Mouse (Mus musculus): ENCODE measurements around the gene Umad1.

The Umad1 gene

GRCm38 (mm10) chr6:8474316-8474715, 215.2 kb downstream of the Umad1 start:
- no peak for DNase-seq (ENCODE audit: low spot score in 2 of 2)

DNA sequence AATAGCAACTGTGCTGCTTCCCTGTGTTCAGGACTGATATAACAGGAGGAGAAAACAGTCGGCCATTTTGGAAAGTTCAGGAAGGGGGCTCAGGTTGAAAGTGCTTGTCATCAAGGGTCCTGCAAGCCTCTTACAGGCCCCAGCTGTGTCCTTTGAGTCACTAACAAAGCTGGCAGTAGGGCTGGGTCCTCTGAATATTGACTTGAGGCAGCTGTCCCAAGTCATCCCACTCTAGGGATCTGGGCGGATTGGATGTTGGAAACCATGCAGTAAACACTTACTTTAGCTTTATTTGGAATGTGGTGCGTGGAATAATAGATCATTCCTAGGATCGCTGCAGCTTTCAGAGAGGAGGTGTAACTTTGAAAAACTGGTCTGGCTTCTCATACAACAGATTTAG, 215.7 kb downstream of the Umad1 start:
- no peak for DNase-seq (ENCODE audit: low spot score in 2 of 2)

DNA sequence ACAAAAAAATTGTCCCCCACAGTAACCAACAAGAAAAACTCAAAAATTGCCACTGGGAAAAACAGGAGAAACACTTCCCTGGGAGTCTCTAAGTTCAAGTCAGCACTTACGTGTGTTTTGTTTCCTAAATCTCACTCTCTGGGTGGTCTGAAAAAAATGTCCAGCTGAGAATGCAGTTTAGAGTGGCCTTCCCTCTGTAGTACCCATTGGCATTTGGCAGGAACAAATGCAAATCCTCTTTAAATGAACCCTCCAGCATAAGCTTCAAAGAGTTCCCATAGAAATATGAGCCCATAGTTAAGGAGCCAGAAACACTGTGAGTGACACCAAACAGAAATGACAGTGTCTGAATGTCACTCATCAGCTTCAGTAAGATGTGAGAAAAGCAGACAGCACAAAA, 220.1 kb downstream of the Umad1 start:
- no peak for DNase-seq (ENCODE audit: low spot score in 2 of 2)

GRCm38 (mm10) chr6:8484437-8485275, 225.6 kb downstream of the Umad1 start:
- DNase-seq (ENCODE audit: low spot score in 2 of 2) = no peak

DNA sequence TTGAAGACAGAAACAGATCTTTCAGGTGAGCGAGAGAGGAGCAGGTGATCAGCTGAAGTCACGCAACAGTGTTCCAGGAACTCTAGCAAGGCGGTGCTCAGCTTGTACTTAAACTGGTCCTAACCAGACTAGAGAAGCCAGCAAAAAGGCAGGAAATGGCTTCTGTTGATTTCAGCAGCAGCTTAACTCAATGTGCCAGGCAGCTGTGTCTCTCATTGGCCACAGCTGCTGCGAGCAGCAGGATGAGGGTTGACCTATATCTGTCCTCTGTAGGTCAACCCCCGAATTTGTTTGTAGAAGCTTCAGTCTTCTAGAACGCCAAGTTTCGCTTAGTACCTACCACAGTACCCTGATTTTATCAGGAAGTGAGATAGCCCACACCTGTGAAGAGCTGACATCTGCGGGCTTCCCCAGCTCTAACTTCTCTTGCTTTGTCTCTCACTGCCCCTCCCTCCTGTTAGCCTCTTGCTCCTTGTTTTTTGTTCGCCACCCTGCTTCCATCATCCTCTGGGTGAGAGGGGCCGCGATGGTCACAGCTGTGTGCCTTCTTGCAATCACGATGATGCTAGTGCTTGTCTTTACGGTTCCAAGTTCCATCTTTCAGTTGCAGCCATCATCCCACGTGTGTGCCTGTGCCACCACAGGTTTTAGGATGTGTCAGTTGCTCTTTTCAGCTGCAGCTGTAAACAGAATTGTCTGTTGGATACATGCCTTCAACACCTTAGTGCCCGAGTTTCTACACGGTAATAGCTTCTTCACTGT, 226.5 kb downstream of the Umad1 start:
- no peak for DNase-seq (ENCODE audit: low spot score in 2 of 2)

GRCm38 (mm10) chr6:8486391-8487043, 227.4 kb downstream of the Umad1 start:
- DNase-seq (ENCODE audit: low spot score in 2 of 2) = no peak

DNA sequence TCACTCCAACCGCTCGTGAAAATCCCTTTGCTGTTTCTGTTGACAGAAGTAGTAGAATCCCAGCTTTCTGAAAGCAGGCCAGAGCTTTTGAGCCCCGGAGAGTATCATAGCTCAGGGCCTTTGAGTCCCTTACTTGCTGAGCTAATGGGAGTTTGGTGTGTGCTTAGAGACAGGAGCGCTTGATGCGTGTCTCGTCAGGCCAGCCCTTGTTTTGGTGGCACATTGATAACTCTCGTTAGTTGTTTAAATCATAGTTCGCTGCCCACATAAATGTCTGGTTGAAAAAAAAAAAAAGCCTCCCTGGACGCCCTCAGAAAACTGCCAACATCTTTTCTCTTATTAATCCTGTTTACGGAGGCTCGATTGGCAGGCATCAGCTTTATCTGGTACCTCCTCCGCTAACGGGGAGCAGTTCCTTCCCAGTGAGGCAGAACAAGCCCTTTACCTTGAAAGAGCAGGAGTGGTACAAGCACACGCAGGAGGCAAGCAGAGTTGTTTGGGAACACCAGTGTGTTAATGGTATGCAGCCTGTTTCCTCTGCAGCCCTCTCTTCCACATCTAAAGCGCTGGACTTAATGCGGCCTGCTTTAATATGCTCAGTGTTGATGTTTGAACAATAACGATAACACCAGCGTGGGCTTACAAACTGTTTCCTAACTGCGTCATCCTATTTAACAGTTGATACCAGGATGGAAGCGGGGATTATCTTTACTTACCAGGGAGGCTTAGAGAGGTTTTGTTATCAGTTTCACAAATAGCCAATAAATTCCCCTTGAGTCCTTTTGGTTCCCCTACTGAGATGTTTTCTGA, 228.2 kb downstream of the Umad1 start:
- DNase-seq (ENCODE audit: low spot score in 2 of 2) = no peak

DNA sequence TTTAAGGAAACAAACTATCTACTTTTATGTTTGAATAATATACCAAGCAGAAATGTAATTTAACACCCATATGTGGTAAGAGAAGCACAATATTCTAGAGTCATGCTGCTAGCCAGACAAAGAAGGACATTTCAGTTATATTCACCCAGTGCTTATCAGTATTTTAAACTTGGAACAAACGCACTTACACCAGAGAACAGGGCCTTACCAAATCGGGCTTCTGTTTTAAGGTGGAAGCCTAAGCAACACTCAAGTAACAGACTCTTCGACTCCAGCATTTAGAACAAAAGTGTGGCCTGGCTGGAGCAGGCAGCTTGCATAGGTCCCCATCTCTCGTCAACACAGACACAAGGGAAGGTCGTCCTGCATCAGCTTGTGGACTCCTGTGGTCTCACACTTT, 229.2 kb downstream of the Umad1 start:
- no peak for DNase-seq (ENCODE audit: low spot score in 2 of 2)

DNA sequence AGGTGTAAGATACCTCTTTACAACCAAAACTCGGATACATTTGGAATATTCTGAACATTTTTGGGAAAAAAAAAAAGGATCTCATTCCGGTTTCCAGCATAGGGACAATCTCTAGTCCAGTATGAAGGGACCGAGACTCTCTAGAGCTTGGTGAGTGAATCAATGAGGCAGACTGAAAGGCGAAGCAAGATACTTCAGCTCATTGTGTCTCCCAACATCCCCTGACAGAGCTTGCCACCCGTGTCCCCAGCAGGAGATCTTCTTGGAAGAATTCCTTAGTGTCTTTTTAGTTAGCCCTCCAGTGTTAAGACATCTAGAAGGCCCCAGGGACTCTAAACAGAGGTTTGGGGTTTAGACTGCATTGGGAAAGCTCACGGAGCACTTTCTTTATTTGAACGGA, 230.2 kb downstream of the Umad1 start:
- DNase-seq (ENCODE audit: low spot score in 2 of 2) = no peak

GRCm38 (mm10) chr6:8489938-8490585, 231.0 kb downstream of the Umad1 start:
- DNase-seq (ENCODE audit: low spot score in 2 of 2) = no peak

- no peak for DNase-seq (ENCODE audit: low spot score in 2 of 2)
These were observed 233.2 kb downstream of the Umad1 start for GRCm38 (mm10) chr6:8492248-8492647.

GRCm38 (mm10) chr6:8495109-8495826, 236.2 kb downstream of the Umad1 start:
- no peak for DNase-seq (ENCODE audit: low spot score in 2 of 2)

GRCm38 (mm10) chr6:8495827-8496222, 236.7 kb downstream of the Umad1 start:
- DNase-seq (ENCODE audit: low spot score in 2 of 2) = no peak

DNA sequence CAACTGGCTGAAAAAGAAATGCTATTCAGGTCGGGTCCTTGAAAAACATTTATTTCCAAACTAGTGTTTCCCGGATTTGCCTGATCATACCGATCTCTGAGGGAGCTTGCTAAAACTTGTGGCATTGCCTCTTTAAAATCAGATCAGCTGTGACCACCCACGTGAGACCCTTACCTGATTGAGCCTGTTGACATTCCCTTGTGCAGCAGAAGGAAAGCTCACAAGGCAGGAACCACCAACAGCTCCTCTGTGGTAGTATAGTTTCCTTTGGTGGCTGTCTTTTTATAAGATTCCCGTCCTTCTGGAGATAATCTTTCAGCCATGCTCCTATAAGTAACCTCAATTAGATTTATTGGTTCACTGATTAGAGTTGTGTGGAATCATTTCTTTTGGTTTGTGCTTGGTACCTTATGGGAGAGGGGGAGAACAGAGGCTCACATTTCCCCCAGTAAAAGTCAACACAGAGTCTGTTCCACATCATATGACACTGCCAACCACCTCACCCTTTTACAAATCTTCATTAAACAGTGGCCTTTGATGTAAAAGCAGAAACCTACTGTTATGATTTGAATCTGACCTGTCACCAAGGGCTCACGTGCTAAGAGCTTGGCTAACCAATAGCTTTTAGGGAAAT, 238.3 kb downstream of the Umad1 start:
- DNase-seq (ENCODE audit: low spot score in 2 of 2) = no peak

DNA sequence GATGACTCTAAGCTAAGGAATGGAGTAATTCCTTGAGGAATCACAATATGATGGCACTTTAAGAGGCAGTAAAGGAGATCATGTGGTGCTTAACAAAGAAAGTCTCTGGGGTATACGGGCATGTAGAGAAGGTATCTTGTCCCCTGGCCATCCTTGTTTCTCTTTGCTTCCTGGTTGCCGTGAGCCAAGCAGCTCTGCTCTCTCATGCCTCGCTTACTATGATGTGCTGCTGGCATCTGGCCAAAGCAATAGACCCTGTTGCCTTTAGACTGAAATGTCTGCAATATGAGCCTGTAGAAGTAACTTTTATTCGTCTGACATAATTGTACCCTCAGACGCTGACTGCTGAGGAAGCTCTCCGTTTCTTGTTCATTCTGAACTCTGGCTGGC, 238.8 kb downstream of the Umad1 start:
- DNase-seq (ENCODE audit: low spot score in 2 of 2) = no peak

- DNase-seq (ENCODE audit: low spot score in 2 of 2) = no peak
These were observed 239.9 kb downstream of the Umad1 start for GRCm38 (mm10) chr6:8498961-8499360.

- DNase-seq (ENCODE audit: low spot score in 2 of 2) = no peak
These were observed 244.9 kb downstream of the Umad1 start for GRCm38 (mm10) chr6:8503953-8504352.

DNA sequence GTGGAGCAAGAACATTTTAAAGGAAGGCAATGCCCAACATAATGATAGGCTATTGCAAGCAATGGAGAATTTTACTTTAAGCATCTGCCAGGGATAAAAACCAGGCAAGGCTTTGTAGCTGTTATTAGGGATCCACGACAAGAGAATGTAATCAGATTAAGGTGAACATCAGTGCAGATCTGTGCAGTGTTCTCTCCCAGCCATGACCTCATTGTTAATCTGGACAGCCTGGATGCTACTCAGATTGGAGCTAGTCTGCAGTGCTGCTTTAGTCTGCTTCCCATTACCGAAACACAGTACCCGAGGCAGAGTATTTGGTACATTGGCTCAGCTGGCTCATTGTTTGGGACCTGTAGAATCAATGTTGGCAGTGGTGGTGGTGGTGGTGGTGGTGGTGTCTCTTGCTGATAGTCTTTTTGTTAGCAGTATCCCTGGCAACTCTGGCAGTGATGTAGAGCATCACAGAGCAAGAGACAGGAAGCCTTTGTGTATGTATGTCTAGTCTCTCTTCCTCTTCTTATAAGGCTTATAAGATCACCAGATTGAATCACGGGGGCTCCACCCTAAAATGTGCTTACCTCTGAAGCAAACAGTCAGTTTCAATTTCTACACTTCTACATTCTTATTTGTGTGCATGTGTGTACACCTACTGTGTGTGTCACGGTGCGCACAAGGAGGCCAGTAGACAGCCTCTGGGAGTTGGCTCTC, 245.6 kb downstream of the Umad1 start:
- DNase-seq (ENCODE audit: low spot score in 2 of 2) = no peak

DNA sequence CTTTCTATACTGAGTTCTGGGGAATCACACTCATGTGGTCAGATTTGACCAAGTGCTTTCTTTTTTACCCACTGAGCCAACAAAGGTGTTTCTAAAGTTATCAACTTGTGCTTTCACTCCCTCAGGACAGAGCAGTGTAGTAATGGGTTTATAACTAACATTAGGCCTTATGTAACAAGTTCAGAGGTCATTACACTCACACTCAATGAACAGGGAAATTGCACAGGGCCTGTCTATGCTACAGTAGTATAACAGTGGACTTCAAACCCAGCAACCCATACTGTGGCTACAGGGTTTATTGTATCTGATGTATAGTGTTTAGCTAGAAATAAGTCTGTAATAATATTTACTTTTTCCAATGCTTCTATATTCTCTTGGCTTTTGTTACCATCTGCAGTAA, 247.5 kb downstream of the Umad1 start:
- no peak for DNase-seq (ENCODE audit: low spot score in 2 of 2)

Measured in frontal cortex, postnatal 36 days (tissue).